Mouse (Mus musculus): ENCODE measurements around the gene Casd1.

GRCm38 (mm10) chr6:4601297-4601931 is 775 bp downstream of the Casd1 start:
- TF ChIP-seq MEF2A (IDR thresholded peaks at IDR 0.05; ENCODE audit: extremely low read depth, insufficient replicate concordance, low read depth, low read length, poor library complexity, severe bottlenecking) (no peak), E2F4 (IDR thresholded peaks at IDR 0.05; ENCODE audit: borderline replicate concordance, low read depth, low read length) (no peak), ZNF384 (IDR thresholded peaks at IDR 0.05; ENCODE audit: low read depth, low read length) (no peak), NRF1 (IDR thresholded peaks at IDR 0.05; ENCODE audit: insufficient read depth, low read depth, low read length, poor library complexity, severe bottlenecking) (no peak), NELFE (IDR thresholded peaks at IDR 0.05; ENCODE audit: low read depth, low read length) (no peak; the same call in 1 of the 2 replicates), EP300 (IDR thresholded peaks at IDR 0.05; ENCODE audit: low read depth in 1 of 2, low read length in 2 of 2) (no peak), POLR2A (IDR thresholded peaks at IDR 0.05; ENCODE audit: control insufficient read depth in 1 of 2, insufficient read depth in 1 of 2, low read depth in 1 of 2, low read length in 2 of 2, poor library complexity in 1 of 2) (peak; percentile 44 to 47; a peak in 2 of 4 replicates), MAFK (IDR thresholded peaks at IDR 0.05; ENCODE audit: borderline replicate concordance, low read depth, low read length) (no peak), RAD21 (IDR thresholded peaks at IDR 0.05; ENCODE audit: low read depth, low read length) (no peak), CTCF (IDR thresholded peaks at IDR 0.05 in 2 of 3, conservative IDR thresholded peaks at IDR 0.05 in 1 of 3; ENCODE audit: control insufficient read depth in 1 of 3, insufficient read depth in 1 of 3, low read depth in 2 of 3, low read length in 3 of 3, poor library complexity in 1 of 3, severe bottlenecking in 1 of 3) (no peak), KAT2A (conservative IDR thresholded peaks at IDR 0.05; ENCODE audit: low read depth, low read length) (no peak), POLR2AphosphoS2 (IDR thresholded peaks at IDR 0.05; ENCODE audit: low read length) (0 out of 2 replicates have a peak, but pooled peaks have one; percentile 17)

Data from MEL (cell line).